Mouse (Mus musculus): ENCODE measurements around the gene Ifnl2. TPM values are rescaled to one million over a fixed set of nuclear protein-coding genes. Genes with fewer than 3 reads are reported as not detected.

Gene Ifnl2
- polyA plus RNA-seq, 1 experiment from 2014 or later = not detected

DNA sequence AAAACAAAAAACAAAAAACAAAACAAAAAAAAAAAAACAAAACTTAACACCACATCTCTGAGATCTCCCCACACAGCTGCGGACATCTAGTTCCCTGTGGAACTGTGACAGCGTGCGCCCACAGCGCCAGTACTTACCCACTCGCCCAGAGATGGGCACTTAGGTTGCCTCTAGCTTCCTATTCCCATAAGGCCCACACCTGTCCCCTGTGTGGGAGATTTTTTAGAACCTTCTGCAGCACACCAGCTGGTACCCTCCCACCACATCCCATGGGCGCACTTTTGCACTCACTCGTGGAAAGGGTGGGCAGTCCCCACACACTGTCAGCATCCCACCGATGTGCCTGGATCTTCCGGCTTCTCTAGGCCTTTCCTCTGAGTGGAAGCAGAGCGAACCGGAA, 27.4 kb downstream of the Ifnl2 start:
- Histone ChIP-seq H3K4me2 (ENCODE audit: low read length) (no peak overlapping the region), H3K9me3 (ENCODE audit: control insufficient read depth, low read length) (no peaks in the 10 kb centered on the region), H3K4me1 (replicated peaks; ENCODE audit: control insufficient read depth, insufficient read depth, low read length) (no peaks in the 10 kb centered on the region), H3K27ac (ENCODE audit: low read depth) (no peak overlapping the region), H3K4me3 (ENCODE audit: low read depth, low read length) (no peak overlapping the region), H3K36me3 (ENCODE audit: control insufficient read depth, insufficient read depth, low read length) (no peaks in the 10 kb centered on the region), H3K27me3 (replicated peaks; ENCODE audit: control insufficient read depth, insufficient read depth, low read length) (no peaks in the 10 kb centered on the region), H3K9ac (ENCODE audit: low read length) (no peak overlapping the region)
- 80% methylated on average over 11 of the region's 11 CpGs for WGBS
- DNase-seq (ENCODE audit: low spot score) = no peak
- no peak for ATAC-seq (replicated peaks; ENCODE audit: low FRiP score, low TSS enrichment, low read depth)

- no peak overlapping the region for H3K27ac ChIP-seq (ENCODE audit: low read depth)
- H3K36me3 ChIP-seq (ENCODE audit: control insufficient read depth, insufficient read depth, low read length) = no peaks in the 10 kb centered on the region
- 0 out of 2 replicates have a peak, but pooled peaks have one; percentile 38 for ATAC-seq (replicated peaks; ENCODE audit: low FRiP score, low TSS enrichment, low read depth)
- DNase-seq (ENCODE audit: low spot score) = no peak
- H3K9ac ChIP-seq (ENCODE audit: low read length) = no peak overlapping the region
- no peaks in the 10 kb centered on the region for H3K9me3 ChIP-seq (ENCODE audit: control insufficient read depth, low read length)
- no peak overlapping the region for H3K4me2 ChIP-seq (ENCODE audit: low read length)
- H3K4me1 ChIP-seq (replicated peaks; ENCODE audit: control insufficient read depth, insufficient read depth, low read length) = no peaks in the 10 kb centered on the region
- H3K27me3 ChIP-seq (replicated peaks; ENCODE audit: control insufficient read depth, insufficient read depth, low read length) = no peaks in the 10 kb centered on the region
- WGBS = 6% methylated on average over 8 of the region's 8 CpGs
- no peak overlapping the region for H3K4me3 ChIP-seq (ENCODE audit: low read depth, low read length)
These were observed 31.4 kb downstream of the Ifnl2 start for GRCm38 (mm10) chr7:28478854-28479253.

- DNase-seq (ENCODE audit: low spot score) = no peak
- no peak overlapping the region for H3K9ac ChIP-seq (ENCODE audit: low read length)
- H3K4me2 ChIP-seq (ENCODE audit: low read length) = no peak overlapping the region
- WGBS = 70% methylated on average over 5 of the region's 5 CpGs
- H3K27me3 ChIP-seq (replicated peaks; ENCODE audit: control insufficient read depth, insufficient read depth, low read length) = no peaks in the 10 kb centered on the region
- H3K27ac ChIP-seq (ENCODE audit: low read depth) = no peak overlapping the region
- no peaks in the 10 kb centered on the region for H3K36me3 ChIP-seq (ENCODE audit: control insufficient read depth, insufficient read depth, low read length)
- no peak overlapping the region for H3K4me3 ChIP-seq (ENCODE audit: low read depth, low read length)
- H3K9me3 ChIP-seq (ENCODE audit: control insufficient read depth, low read length) = no peaks in the 10 kb centered on the region
- no peak for ATAC-seq (replicated peaks; ENCODE audit: low FRiP score, low TSS enrichment, low read depth)
- H3K4me1 ChIP-seq (replicated peaks; ENCODE audit: control insufficient read depth, insufficient read depth, low read length) = no peaks in the 10 kb centered on the region
These were observed 32.9 kb downstream of the Ifnl2 start for GRCm38 (mm10) chr7:28477363-28477762.

GRCm38 (mm10) chr7:28476191-28476590, 34.1 kb downstream of the Ifnl2 start:
- Histone ChIP-seq H3K27me3 (replicated peaks; ENCODE audit: control insufficient read depth, insufficient read depth, low read length) (no peaks in the 10 kb centered on the region), H3K4me3 (ENCODE audit: low read depth, low read length) (no peak overlapping the region), H3K4me1 (replicated peaks; ENCODE audit: control insufficient read depth, insufficient read depth, low read length) (no peaks in the 10 kb centered on the region), H3K4me2 (ENCODE audit: low read length) (no peak overlapping the region), H3K9ac (ENCODE audit: low read length) (no peak overlapping the region), H3K27ac (ENCODE audit: low read depth) (no peak overlapping the region), H3K9me3 (ENCODE audit: control insufficient read depth, low read length) (no peaks in the 10 kb centered on the region), H3K36me3 (ENCODE audit: control insufficient read depth, insufficient read depth, low read length) (no peaks in the 10 kb centered on the region)
- no peak for ATAC-seq (replicated peaks; ENCODE audit: low FRiP score, low TSS enrichment, low read depth)
- 86% methylated on average over 6 of the region's 6 CpGs for WGBS
- no peak for DNase-seq (ENCODE audit: low spot score)

DNA sequence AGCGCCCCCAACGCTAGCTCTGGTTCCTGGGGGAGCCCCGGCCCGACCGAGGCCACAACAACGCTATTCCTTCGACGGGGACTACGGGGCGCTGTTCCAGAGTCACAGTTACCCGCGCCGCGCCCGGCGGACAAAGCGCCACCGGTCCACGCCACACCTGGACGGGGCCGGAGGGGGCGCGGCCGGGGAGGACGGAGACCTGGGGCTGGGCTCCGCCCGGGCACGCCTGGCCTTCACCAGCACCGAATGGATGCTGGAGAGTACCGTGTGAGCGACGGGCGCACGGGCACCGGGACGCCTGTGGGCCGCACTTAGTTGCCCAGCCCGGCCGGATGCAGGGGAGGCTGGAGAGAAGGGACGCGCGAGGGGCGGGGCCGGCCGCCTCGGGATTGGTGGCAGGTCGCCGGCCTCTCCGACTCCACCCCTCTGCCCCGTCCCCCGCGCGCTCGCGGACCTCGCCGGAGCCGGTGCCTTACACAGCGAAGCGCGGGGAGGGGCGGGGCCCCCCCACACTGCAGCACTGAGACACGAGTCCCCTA, 43.0 kb downstream of the Ifnl2 start:
- WGBS = 2% methylated on average over 63 of the region's 63 CpGs
- H3K36me3 ChIP-seq (ENCODE audit: control insufficient read depth, insufficient read depth, low read length) = peaks cover 9% of the 10 kb centered on the region; the same call in 1 of the 2 replicates

DNA sequence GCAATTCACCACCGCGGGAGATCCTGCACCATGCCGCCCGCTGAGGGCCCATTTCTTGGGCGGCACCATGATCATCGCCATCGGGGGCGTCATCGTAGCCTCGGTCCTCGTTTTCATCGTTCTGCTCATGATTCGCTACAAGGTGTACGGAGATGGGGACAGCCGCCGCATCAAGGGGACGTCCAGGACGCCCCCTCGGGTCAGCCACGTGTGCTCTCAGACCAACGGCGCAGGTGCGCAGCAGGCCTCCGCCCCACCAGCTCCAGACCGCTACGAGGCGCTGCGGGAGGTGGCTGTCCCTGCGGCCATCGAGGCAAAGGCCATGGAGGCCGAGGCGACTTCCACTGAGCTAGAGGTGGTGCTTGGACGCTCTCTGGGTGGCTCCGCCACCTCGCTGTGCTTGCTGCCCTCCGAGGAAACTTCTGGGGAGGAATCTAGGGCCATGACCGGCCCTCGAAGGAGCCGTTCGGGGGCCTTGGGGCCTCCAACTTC, 43.5 kb downstream of the Ifnl2 start:
- no peaks in the 10 kb centered on the region; the same call in 1 of the 2 replicates for H3K27me3 ChIP-seq (replicated peaks; ENCODE audit: control insufficient read depth, insufficient read depth, low read length)
- peak overlapping the region; percentile 84 for H3K4me2 ChIP-seq (ENCODE audit: low read length)
- 29% methylated on average over 40 of the region's 40 CpGs for WGBS
- ATAC-seq (replicated peaks; ENCODE audit: low FRiP score, low TSS enrichment, low read depth) (no peak), DNase-seq (ENCODE audit: low spot score) (no peak)
- no peaks in the 10 kb centered on the region for H3K9me3 ChIP-seq (ENCODE audit: control insufficient read depth, low read length)
- H3K27ac ChIP-seq (ENCODE audit: low read depth) = no peak overlapping the region
- H3K9ac ChIP-seq (ENCODE audit: low read length) = no peak overlapping the region; the same call in 1 of the 2 replicates
- no peaks in the 10 kb centered on the region; the same call in 1 of the 2 replicates for H3K4me1 ChIP-seq (replicated peaks; ENCODE audit: control insufficient read depth, insufficient read depth, low read length)
- H3K4me3 ChIP-seq (ENCODE audit: low read depth, low read length) = peak overlapping the region; percentile 48
- H3K36me3 ChIP-seq (ENCODE audit: control insufficient read depth, insufficient read depth, low read length) = peaks cover 15% of the 10 kb centered on the region; the same call in 1 of the 2 replicates

More for the DNA sequence above, 43.0 kb downstream of the Ifnl2 start:
- DNase-seq (ENCODE audit: low spot score) = peak; percentile 74
- Histone ChIP-seq H3K27me3 (replicated peaks; ENCODE audit: control insufficient read depth, insufficient read depth, low read length) (no peaks in the 10 kb centered on the region; the same call in 1 of the 2 replicates), H3K4me2 (ENCODE audit: low read length) (peak overlapping the region; percentile 84), H3K9me3 (ENCODE audit: control insufficient read depth, low read length) (no peaks in the 10 kb centered on the region), H3K4me3 (ENCODE audit: low read depth, low read length) (peak overlapping the region; percentile 48), H3K4me1 (replicated peaks; ENCODE audit: control insufficient read depth, insufficient read depth, low read length) (no peaks in the 10 kb centered on the region; the same call in 1 of the 2 replicates), H3K27ac (ENCODE audit: low read depth) (no peak overlapping the region), H3K9ac (ENCODE audit: low read length) (peak overlapping the region; percentile 56)
- peak; percentile 68 for ATAC-seq (replicated peaks; ENCODE audit: low FRiP score, low TSS enrichment, low read depth)

DNA sequence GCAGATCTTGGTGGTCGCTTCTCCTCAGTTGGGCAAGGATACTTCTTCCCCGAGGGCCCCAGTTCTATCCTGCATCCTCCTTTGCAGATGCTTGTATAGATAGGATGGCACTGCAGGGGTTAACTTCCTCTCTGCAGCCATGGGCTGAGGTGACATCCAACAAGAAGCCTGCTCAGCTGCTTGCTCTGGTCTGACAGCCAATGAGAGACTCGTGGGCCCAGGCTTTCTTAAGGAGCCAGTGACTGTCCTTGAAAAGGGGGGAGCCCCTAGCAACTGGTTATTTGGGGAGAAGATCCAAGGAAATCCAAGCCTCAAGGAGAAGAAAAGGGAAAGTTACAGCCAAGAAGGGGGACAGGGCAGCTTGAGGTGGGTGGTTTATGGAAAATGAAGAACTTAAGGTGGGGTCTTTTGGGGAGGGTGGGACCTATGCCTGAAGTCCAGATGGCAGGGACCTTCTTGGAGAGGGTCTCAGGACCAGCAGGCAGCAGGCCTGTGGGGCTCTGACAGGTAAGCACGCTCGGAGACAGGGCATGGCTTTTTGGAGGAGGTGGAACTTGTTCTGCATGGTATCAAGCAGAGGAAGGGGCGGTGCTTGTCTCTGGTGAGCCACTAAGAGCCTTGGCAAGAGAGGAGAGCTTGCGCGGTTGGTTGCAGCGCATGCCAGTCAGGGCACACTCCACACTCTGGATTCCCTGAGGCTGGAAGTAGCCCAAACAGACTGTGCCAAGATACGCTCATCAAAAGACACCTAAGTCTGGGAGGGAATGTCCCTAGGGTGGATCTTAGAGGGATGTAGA, 45.6 kb downstream of the Ifnl2 start:
- ATAC-seq (replicated peaks; ENCODE audit: low FRiP score, low TSS enrichment, low read depth) (no peak), DNase-seq (ENCODE audit: low spot score) (no peak)
- H3K4me3 ChIP-seq (ENCODE audit: low read depth, low read length) = no peak overlapping the region
- H3K4me1 ChIP-seq (replicated peaks; ENCODE audit: control insufficient read depth, insufficient read depth, low read length) = no peaks in the 10 kb centered on the region; the same call in 1 of the 2 replicates
- H3K27ac ChIP-seq (ENCODE audit: low read depth) = no peak overlapping the region
- H3K36me3 ChIP-seq (ENCODE audit: control insufficient read depth, insufficient read depth, low read length) = peaks cover 30% of the 10 kb centered on the region
- no peaks in the 10 kb centered on the region; the same call in 1 of the 2 replicates for H3K27me3 ChIP-seq (replicated peaks; ENCODE audit: control insufficient read depth, insufficient read depth, low read length)
- no peaks in the 10 kb centered on the region for H3K9me3 ChIP-seq (ENCODE audit: control insufficient read depth, low read length)
- H3K4me2 ChIP-seq (ENCODE audit: low read length) = no peak overlapping the region
- H3K9ac ChIP-seq (ENCODE audit: low read length) = no peak overlapping the region
- 58% methylated on average over 10 of the region's 10 CpGs for WGBS

GRCm38 (mm10) chr7:28462769-28463168, 47.5 kb downstream of the Ifnl2 start:
- Histone ChIP-seq H3K27ac (ENCODE audit: low read depth) (no peak overlapping the region), H3K4me1 (replicated peaks; ENCODE audit: control insufficient read depth, insufficient read depth, low read length) (no peaks in the 10 kb centered on the region; the same call in 1 of the 2 replicates), H3K9me3 (ENCODE audit: control insufficient read depth, low read length) (no peaks in the 10 kb centered on the region), H3K4me2 (ENCODE audit: low read length) (no peak overlapping the region), H3K36me3 (ENCODE audit: control insufficient read depth, insufficient read depth, low read length) (peaks cover 47% of the 10 kb centered on the region), H3K27me3 (replicated peaks; ENCODE audit: control insufficient read depth, insufficient read depth, low read length) (no peaks in the 10 kb centered on the region; the same call in 1 of the 2 replicates), H3K4me3 (ENCODE audit: low read depth, low read length) (no peak overlapping the region), H3K9ac (ENCODE audit: low read length) (no peak overlapping the region)
- no peak for ATAC-seq (replicated peaks; ENCODE audit: low FRiP score, low TSS enrichment, low read depth)
- 89% methylated on average over 2 of the region's 2 CpGs for WGBS
- DNase-seq (ENCODE audit: low spot score) = no peak
